Mouse (Mus musculus) c-Kit-positive CD71-positive TER-119-positive erythroid progenitor cells, embryonic 14.5 days (primary cell): ENCODE measurements around the gene Man2a1.

Experiments
- DNase-seq: peaks from one replicate; pipeline ENCODE4 v3.0.0-alpha.2; 2013; ENCODE audit warnings: low spot score

Gene Man2a1

GRCm38 (mm10) chr17:64600372-64601090, at the start of gene Man2a1:
Gene Man2a1 (plus strand): TSS chr17:64600736.
- peak; percentile 79 for DNase-seq

DNA sequence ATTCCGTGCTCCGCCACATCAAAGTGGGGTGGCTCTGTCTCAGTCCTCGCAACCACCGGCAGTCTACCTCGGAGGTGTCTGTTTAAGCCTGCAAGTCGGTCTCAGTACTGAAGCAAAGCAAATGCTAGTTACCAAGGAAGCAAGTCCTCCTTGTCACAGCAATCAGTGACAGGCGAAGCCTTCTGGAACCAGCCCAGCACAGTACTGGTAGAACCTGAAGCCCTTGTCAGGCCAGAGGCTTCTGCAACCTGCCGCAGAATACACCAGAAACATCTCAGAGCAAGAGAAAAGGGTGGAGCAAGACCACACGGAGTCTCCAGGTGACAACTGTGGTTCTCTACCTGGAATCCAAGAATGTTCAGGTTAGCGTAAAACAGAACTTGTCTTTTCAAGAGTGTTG, 47.2 kb upstream of the Man2a1 start:
- DNase-seq, result no peak

GRCm38 (mm10) chr17:64554901-64555300, 45.6 kb upstream of the Man2a1 start:
- DNase-seq, result no peak

DNA sequence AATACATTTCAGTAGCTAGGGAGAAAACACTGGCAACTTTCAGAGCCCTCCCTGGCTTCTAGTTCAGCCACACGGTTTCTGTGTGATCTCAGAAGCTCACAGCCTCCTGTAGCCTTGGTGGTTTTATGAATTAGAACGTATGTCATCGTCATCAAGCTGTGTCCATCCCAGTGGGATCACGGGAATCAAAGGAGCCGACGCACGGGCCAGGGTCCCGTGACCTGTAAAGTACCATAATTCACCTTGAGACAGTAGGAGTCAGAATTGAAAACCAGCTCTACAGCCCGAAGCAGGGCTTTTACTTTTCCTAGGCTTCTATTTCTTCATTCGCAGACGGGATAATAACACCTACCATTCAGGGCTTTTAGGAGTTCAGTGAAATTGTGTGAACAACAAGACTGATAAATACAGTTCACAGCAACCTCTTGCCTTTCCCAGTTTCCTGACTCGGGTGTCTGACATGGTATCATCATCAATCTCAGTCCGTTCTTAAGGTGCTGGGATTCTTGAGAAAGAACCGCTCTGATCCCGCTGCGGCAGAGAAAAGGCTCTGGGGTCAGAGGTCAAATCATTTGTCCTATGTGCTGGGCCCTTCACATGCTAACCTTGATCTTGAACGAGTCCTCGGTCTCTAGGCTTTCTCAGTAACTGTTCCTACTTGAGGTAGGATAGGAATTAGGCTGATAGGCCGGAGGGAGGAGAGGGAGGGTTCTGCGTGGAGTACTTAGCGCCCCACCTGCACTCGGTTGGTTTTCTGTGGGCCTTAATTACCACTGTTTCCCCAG, 43.7 kb upstream of the Man2a1 start:
- no peak for DNase-seq

- no peak for DNase-seq
These were observed 41.5 kb upstream of the Man2a1 start for GRCm38 (mm10) chr17:64558994-64559540.

DNA sequence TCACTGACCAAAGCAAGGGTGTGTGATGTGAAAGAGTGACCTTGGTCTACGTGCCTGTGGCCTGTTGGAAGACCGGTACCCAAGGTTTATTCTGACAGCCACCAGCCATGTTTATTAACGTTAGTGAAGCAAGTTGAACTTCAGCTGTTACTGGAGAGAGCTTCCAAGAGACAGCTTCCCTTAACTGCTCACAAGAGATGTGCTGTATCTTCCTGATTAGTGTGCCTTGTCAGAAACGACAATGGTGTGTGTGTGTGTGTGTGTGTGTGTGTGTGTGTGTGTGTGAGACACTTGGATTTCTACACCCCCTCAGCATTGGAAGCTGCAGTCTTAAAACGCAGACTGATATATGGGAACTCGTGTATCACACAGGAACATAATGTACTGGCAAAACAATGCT, 34.1 kb upstream of the Man2a1 start:
- no peak for DNase-seq

DNA sequence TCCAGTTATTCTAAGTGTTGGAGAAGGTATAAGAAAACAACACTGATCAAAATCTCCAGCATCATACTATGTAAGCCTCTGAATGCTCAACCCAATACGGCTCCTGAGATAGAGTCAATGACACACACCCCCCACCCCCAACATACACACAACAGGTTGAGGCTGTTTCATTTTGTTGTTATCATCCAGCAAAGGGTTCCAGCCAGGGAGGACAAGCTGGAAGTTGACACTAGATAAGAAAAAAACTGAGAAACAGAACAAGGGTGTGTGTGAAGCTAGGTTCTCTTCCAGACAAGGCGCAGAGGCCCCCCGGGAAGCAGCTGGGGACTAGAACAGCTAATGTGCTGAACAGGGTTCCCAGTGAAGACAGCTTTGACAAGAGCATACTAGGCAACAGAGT, 33.0 kb upstream of the Man2a1 start:
- DNase-seq, result peak; percentile 64

- DNase-seq, result no peak
These were observed 26.6 kb upstream of the Man2a1 start for GRCm38 (mm10) chr17:64573981-64574380.

- peak; percentile 48 for DNase-seq
These were observed 25.3 kb upstream of the Man2a1 start for GRCm38 (mm10) chr17:64575240-64575639.

DNA sequence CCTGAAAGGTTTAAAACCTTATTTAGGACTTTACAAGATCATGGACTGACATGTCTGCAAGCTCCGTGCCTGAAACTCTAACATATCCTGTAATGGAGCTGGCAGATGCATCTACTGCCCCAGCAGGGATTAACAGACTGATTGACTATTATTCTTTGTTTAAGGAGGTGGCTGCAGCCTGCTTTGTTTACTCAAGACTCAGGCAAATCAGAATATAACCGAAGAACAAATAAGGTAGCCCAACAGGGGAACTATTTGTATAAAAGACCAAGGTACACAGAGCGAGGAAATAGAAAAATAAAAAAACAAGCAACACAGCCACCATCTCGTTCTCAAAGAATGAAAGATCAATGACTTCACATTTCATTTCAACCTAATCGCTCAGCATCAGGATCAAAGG, 23.1 kb upstream of the Man2a1 start:
- no peak for DNase-seq

DNA sequence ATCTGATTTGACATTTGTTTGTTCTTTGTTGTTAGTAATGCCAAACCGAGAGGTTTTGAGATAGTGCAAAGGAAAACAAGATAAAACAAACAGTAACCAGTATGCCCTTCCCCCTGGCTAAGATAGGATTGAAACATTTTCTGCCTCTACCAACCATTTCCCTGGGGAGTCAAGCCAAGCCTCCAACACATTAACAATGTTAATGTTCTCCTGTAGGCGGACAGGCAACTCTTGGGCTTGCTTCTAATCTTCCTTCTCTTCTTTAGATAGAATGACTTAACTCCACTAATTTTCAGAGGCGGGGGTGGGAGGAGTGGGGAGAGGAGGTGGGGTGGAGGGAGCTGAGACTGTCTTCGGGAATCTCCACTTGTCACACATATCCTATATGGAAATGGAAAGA, 22.2 kb upstream of the Man2a1 start:
- no peak for DNase-seq

DNA sequence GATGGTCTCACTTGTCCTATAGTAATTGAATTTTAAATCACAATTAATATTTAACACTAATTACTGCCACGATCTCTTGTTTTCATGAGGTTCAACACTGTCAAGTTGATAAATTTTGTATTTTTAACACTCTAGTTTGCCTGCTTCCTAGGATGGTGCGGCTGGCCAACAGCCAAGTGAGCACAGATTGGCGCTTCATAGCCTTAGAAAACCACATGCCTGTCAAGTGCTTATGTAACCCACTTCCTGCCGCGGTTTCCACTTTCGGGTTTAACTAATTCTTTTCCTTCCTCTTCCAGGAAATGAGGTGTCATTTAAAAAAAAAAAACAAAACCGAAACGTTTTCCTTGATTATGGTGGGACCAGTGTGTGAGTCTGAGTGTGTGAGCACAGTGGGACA, 20.8 kb upstream of the Man2a1 start:
- DNase-seq, result no peak

GRCm38 (mm10) chr17:64581133-64581532, 19.4 kb upstream of the Man2a1 start:
- no peak for DNase-seq

- no peak for DNase-seq
These were observed 18.6 kb upstream of the Man2a1 start for GRCm38 (mm10) chr17:64581962-64582361.

DNA sequence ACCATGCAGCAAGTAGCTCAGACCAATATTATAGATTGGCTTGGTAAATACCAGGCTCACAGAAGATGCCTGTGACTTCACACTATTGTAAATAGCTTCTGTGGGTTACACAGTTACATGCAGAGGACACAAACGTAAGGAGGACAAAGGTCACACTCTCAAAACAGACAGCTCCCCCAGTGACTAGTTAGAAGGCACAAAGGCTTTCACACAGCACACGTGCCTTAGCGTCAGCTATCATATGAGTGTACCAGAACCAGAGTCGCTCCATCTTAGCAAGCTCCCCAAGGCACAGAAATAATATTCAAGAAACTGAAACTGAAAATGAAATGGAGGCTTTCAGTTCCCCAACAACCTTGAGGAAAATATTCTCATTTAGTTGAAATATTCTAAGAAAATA, 10.1 kb upstream of the Man2a1 start:
- DNase-seq, result no peak

DNA sequence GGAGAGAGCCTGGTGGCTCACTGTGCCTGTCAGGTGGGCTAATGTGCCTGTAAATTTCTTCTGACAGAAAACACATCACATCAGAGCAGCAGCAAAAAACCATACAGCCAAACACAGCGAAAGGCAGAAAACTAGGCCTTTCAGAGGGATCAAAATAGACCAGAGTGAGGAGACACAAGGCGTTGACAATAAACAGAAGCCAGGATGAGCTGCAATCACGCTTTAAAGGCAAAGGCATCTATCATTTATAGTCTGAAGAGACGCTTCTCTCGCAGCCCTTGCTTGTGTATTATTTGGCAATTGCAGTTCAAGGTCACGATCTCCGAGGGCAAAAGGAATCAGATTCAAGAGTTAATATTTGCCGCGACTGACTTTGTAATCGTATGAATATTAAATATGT, 9.2 kb upstream of the Man2a1 start:
- DNase-seq, result no peak

GRCm38 (mm10) chr17:64592355-64592754, 8.2 kb upstream of the Man2a1 start:
- DNase-seq, result no peak

- no peak for DNase-seq
These were observed 7.7 kb upstream of the Man2a1 start for GRCm38 (mm10) chr17:64592788-64593187.

DNA sequence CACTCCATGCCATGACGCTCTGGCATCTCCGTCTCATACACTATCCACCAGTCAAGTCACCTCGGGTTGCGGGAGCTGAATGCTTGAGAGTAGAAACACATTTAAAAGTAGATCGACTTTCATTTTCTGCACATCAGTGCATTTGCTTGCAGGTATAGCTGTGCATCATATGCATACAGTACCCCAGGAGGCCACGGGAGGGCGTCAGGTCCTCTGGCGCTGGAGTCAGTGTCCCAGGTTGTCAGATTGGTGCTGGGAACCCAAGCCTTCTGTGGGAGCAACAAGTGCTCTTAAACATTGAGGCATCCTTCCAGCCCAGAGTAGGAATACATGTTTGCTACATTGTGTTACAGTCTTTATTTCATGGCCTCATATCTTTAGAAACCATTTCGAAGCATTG, 2.8 kb upstream of the Man2a1 start:
- DNase-seq, result no peak

DNA sequence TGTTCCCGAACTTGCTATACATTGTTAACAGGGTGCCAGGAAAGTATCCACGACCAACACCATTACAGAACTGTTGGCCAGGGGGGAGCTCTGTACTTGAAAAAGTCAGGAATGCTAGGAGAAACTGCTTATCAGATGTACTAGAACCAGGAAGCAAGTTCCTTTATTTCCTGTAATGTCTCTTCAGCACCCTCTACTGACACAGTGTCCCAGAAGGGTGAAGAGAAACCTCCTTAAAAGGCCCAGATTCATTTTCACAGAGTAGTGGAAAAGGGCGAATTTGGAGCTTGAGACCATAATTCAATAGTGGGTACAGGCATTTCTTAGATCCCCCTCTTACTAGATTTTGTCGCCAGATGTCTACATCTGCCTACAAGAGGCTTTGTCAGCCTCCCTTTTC, 620 bp upstream of the Man2a1 start:
- DNase-seq, result no peak

GRCm38 (mm10) chr17:64601091-64601750, 685 bp downstream of the Man2a1 start:
- DNase-seq, result peak; percentile 31

GRCm38 (mm10) chr17:64601751-64602578, 1.4 kb downstream of the Man2a1 start:
- peak; percentile 42 for DNase-seq
